Mouse (Mus musculus): ENCODE data around the gene Npl.

GRCm38 (mm10) chr1:153574730-153575129 lies 24.9 kb upstream of the Npl start:
- TF ChIP-seq CTCF (IDR thresholded peaks at IDR 0.05; ENCODE audit: low read depth, low read length) (no peak), POLR2A (IDR thresholded peaks at IDR 0.05; ENCODE audit: insufficient read depth, low read length) (no peak)
